21 mouse cellular contexts compared by ENCODE assay signal in the genomic region with DNA sequence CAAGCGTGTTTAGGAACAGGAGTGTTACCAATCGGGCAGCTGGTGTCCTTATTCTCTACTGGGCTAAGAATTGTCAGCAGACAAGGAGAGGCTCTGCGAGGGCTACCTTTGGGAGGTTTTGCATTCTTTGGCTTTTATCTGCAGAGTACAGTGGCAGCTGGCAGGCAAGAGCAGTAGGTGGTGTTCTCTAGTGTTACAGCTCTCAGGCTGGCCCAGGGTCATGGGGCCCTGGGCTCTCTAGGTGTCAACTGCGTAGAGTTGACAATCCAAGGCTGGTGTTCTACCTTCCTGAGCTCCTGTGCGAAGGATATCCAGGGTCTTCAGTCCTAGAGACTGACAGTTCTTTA. TPM values are rescaled to one million over a fixed set of nuclear protein-coding genes. Genes with fewer than 3 reads are reported as not detected.
DNase-seq lines count a peak whose midpoint lies in the region; ATAC-seq and TF ChIP-seq lines count a peak whose summit lies in the region.
"Had no signal": no experiment of that assay in that cellular context is flagged by ENCODE, and none has a peak within 500 bp of the region (broad histone marks: within the 10 kb centered on the region; RNA-seq: fewer than 3 reads in every experiment).

No protein-coding gene starts in this region.

- WGBS in heart, embryonic 12.5 days, result 76% methylated on average over 5 of the region's 5 CpGs
- 89% methylated on average over 5 of the region's 5 CpGs for WGBS in stomach, embryonic 14.5 days
- WGBS in stomach, postnatal 0 days, result 87% methylated on average over 5 of the region's 5 CpGs
- WGBS in liver, embryonic 11.5 days, result 69% methylated on average over 5 of the region's 5 CpGs
- 90% methylated on average over 5 of the region's 5 CpGs for WGBS in stomach, embryonic 15.5 days
- WGBS in neural tube, embryonic 15.5 days, result 93% methylated on average over 5 of the region's 5 CpGs

- H3K4me2 ChIP-seq in heart, embryonic 12.5 days, result no peak overlapping the region
- no peak overlapping the region for H3K4me2 ChIP-seq in stomach, embryonic 14.5 days (replicated peaks; ENCODE audit: low read depth, low read length)
- no peak overlapping the region for H3K4me2 ChIP-seq in stomach, postnatal 0 days (replicated peaks; ENCODE audit: low read depth)
- H3K4me2 ChIP-seq in liver, embryonic 11.5 days, result peak overlapping the region; percentile 46
- no peak overlapping the region for H3K4me2 ChIP-seq in stomach, embryonic 15.5 days
- no peak overlapping the region for H3K4me2 ChIP-seq in neural tube, embryonic 15.5 days
- H3K4me2 ChIP-seq: forebrain, embryonic 15.5 days; heart, embryonic 15.5 days; hindbrain, embryonic 14.5 days had no signal

- no peak overlapping the region for H3K4me3 ChIP-seq in heart, embryonic 12.5 days
- H3K4me3 ChIP-seq in stomach, embryonic 14.5 days (ENCODE audit: low read depth, low read length), result no peak overlapping the region
- H3K4me3 ChIP-seq in stomach, postnatal 0 days (ENCODE audit: low read depth, low read length), result no peak overlapping the region
- H3K4me3 ChIP-seq in liver, embryonic 11.5 days (ENCODE audit: low read depth, low read length), result no peak overlapping the region
- no peak overlapping the region for H3K4me3 ChIP-seq in stomach, embryonic 15.5 days (replicated peaks)
- H3K4me3 ChIP-seq in neural tube, embryonic 15.5 days (replicated peaks), result no peak overlapping the region
- H3K4me3 ChIP-seq: forebrain, embryonic 15.5 days; heart, embryonic 15.5 days had no signal

- H3K36me3 ChIP-seq in heart, embryonic 12.5 days, result no peaks in the 10 kb centered on the region
- H3K36me3 ChIP-seq in stomach, embryonic 14.5 days (ENCODE audit: control insufficient read depth, insufficient read depth, low read length), result no peaks in the 10 kb centered on the region
- H3K36me3 ChIP-seq in stomach, postnatal 0 days (ENCODE audit: control insufficient read depth, insufficient read depth, low read length), result no peaks in the 10 kb centered on the region
- no peaks in the 10 kb centered on the region for H3K36me3 ChIP-seq in liver, embryonic 11.5 days (ENCODE audit: control insufficient read depth, insufficient read depth, low read length)
- no peaks in the 10 kb centered on the region for H3K36me3 ChIP-seq in stomach, embryonic 15.5 days
- H3K36me3 ChIP-seq in neural tube, embryonic 15.5 days, result no peaks in the 10 kb centered on the region
- H3K36me3 ChIP-seq: forebrain, embryonic 15.5 days; heart, embryonic 15.5 days had no signal

- no peak overlapping the region for H3K9ac ChIP-seq in heart, embryonic 12.5 days
- no peak overlapping the region for H3K9ac ChIP-seq in stomach, embryonic 14.5 days (replicated peaks; ENCODE audit: low read depth, low read length)
- no peak overlapping the region for H3K9ac ChIP-seq in stomach, postnatal 0 days (ENCODE audit: low read length)
- H3K9ac ChIP-seq in liver, embryonic 11.5 days (ENCODE audit: low read depth, low read length), result peak overlapping the region; percentile 10; the same call in 1 of the 2 replicates
- H3K9ac ChIP-seq in stomach, embryonic 15.5 days, result no peak overlapping the region
- no peak overlapping the region for H3K9ac ChIP-seq in neural tube, embryonic 15.5 days (replicated peaks)
- H3K9ac ChIP-seq: forebrain, embryonic 15.5 days; heart, embryonic 15.5 days; hindbrain, embryonic 14.5 days had no signal

- intact Hi-C loops in left cerebral cortex, postnatal 14 days (cut with DNase I), result no loop called here

- H3K27me3 ChIP-seq in heart, embryonic 12.5 days (replicated peaks), result no peaks in the 10 kb centered on the region
- H3K27me3 ChIP-seq in stomach, embryonic 14.5 days (ENCODE audit: control insufficient read depth, insufficient read depth, low read length), result no peaks in the 10 kb centered on the region
- H3K27me3 ChIP-seq in stomach, postnatal 0 days (ENCODE audit: control insufficient read depth, insufficient read depth, low read length), result no peaks in the 10 kb centered on the region
- H3K27me3 ChIP-seq in liver, embryonic 11.5 days (replicated peaks; ENCODE audit: control insufficient read depth, insufficient read depth, low read length), result no peaks in the 10 kb centered on the region
- H3K27me3 ChIP-seq in stomach, embryonic 15.5 days (replicated peaks), result no peaks in the 10 kb centered on the region
- H3K27me3 ChIP-seq in neural tube, embryonic 15.5 days (replicated peaks), result no peaks in the 10 kb centered on the region
- H3K27me3 ChIP-seq: forebrain, embryonic 15.5 days; heart, embryonic 15.5 days had no signal

- no peak for TF ChIP-seq CTCF in stomach, postnatal 0 days (IDR thresholded peaks at IDR 0.05; ENCODE audit: low read depth)

- ATAC-seq in heart, embryonic 12.5 days (ENCODE audit: insufficient number of reproducible peaks, low FRiP score), result peak; percentile 83
- peak; percentile 81; the same call in 1 of the 2 replicates for ATAC-seq in stomach, embryonic 14.5 days (ENCODE audit: insufficient number of reproducible peaks, insufficient read depth, low FRiP score, low read depth)
- ATAC-seq in stomach, postnatal 0 days (ENCODE audit: low FRiP score, low TSS enrichment), result no peak
- peak; percentile 95 for ATAC-seq in liver, embryonic 11.5 days (replicated peaks; ENCODE audit: low FRiP score)
- ATAC-seq in stomach, embryonic 15.5 days (ENCODE audit: insufficient read depth, low FRiP score, low read depth), result peak; percentile 90
- no peak for ATAC-seq in neural tube, embryonic 15.5 days (ENCODE audit: low FRiP score)
- ATAC-seq: forebrain, embryonic 15.5 days had no signal

- no peak for DNase-seq in heart, adult 11 months
- no peak for DNase-seq in stomach, postnatal 0 days (ENCODE audit: low spot score)
- DNase-seq in liver, embryonic 11.5 days (ENCODE audit: low spot score), result peak; percentile 54
- no peak for DNase-seq in left cerebral cortex, postnatal 14 days (ENCODE audit: low spot score in 2 of 2)
- DNase-seq: adrenal gland, adult 2 months; B cell, adult 2 months; cerebellum, adult 11-12 months; gastrocnemius, postnatal 14 days; kidney, adult 18-20 months; kidney, postnatal 25 days; lung, postnatal 4 days; midbrain, embryonic 14.5 days; right cerebral cortex, postnatal 4 days had no signal

- no peak overlapping the region for H3K27ac ChIP-seq in heart, embryonic 12.5 days (ENCODE audit: poor library complexity, severe bottlenecking)
- H3K27ac ChIP-seq in stomach, embryonic 14.5 days (ENCODE audit: low read length), result no peak overlapping the region
- H3K27ac ChIP-seq in stomach, postnatal 0 days (replicated peaks), result no peak overlapping the region
- H3K27ac ChIP-seq in liver, embryonic 11.5 days (ENCODE audit: low read depth, low read length), result peak overlapping the region; percentile 83
- no peak overlapping the region for H3K27ac ChIP-seq in stomach, embryonic 15.5 days
- H3K27ac ChIP-seq in neural tube, embryonic 15.5 days (replicated peaks), result no peak overlapping the region
- H3K27ac ChIP-seq: forebrain, embryonic 15.5 days; heart, embryonic 15.5 days; hindbrain, embryonic 14.5 days had no signal

- TF ChIP-seq EP300 in stomach, postnatal 0 days (optimal IDR thresholded peaks at IDR 0.05), result no peak

- H3K9me3 ChIP-seq in heart, embryonic 12.5 days (replicated peaks), result 0 out of 2 replicates have a peak, but pooled peaks cover 3% of the 10 kb centered on the region
- no peaks in the 10 kb centered on the region for H3K9me3 ChIP-seq in stomach, embryonic 14.5 days (ENCODE audit: control insufficient read depth, low read depth, low read length)
- no peaks in the 10 kb centered on the region for H3K9me3 ChIP-seq in stomach, postnatal 0 days (ENCODE audit: control insufficient read depth, low read length)
- H3K9me3 ChIP-seq in liver, embryonic 11.5 days (ENCODE audit: control insufficient read depth, low read length), result peaks cover 3% of the 10 kb centered on the region; the same call in 1 of the 2 replicates
- H3K9me3 ChIP-seq in stomach, embryonic 15.5 days, result no peaks in the 10 kb centered on the region
- H3K9me3 ChIP-seq in neural tube, embryonic 15.5 days (replicated peaks), result no peaks in the 10 kb centered on the region
- H3K9me3 ChIP-seq: forebrain, embryonic 15.5 days; heart, embryonic 15.5 days had no signal

- no peaks in the 10 kb centered on the region; the same call in 1 of the 2 replicates for H3K4me1 ChIP-seq in heart, embryonic 12.5 days (replicated peaks)
- no peaks in the 10 kb centered on the region for H3K4me1 ChIP-seq in stomach, embryonic 14.5 days (ENCODE audit: control insufficient read depth, insufficient read depth, low read length)
- no peaks in the 10 kb centered on the region for H3K4me1 ChIP-seq in stomach, postnatal 0 days (replicated peaks; ENCODE audit: control insufficient read depth, insufficient read depth)
- peaks cover 14% of the 10 kb centered on the region for H3K4me1 ChIP-seq in liver, embryonic 11.5 days (replicated peaks; ENCODE audit: control insufficient read depth, insufficient read depth, low read length)
- no peaks in the 10 kb centered on the region for H3K4me1 ChIP-seq in stomach, embryonic 15.5 days
- H3K4me1 ChIP-seq in neural tube, embryonic 15.5 days, result no peaks in the 10 kb centered on the region
- H3K4me1 ChIP-seq: forebrain, embryonic 15.5 days had no signal

RNA-seq across cellular contexts. Expression of a gene that starts 17.4 kb away (rescaled TPM):
- polyA plus RNA-seq in heart, embryonic 12.5 days (2016; fragmentation: Nextera tagmentation; extraction: Ambion mirVana), result 0.27 and 0.36 TPM in 2 replicates
- 0.39 and 0.97 TPM in 2 replicates for polyA plus RNA-seq in stomach, embryonic 14.5 days (2014; fragmentation: Nextera tagmentation; extraction: Ambion mirVana)
- polyA plus RNA-seq in stomach, postnatal 0 days (2015; fragmentation: Nextera tagmentation; extraction: Ambion mirVana), result 0.27 and 0.31 TPM in 2 replicates
- polyA plus RNA-seq in liver, embryonic 11.5 days (2014; fragmentation: Nextera tagmentation; extraction: Ambion mirVana), result 0.12 TPM in 1 of 2 replicates, not detected in the other
- 0.35 and 0.52 TPM in 2 replicates for polyA plus RNA-seq in stomach, embryonic 15.5 days (2015; fragmentation: Nextera tagmentation; extraction: Ambion mirVana)
- total RNA-seq in left cerebral cortex, postnatal 14 days (2021), result 10 to 100 TPM; 72.5 to 76.0 TPM
- polyA plus RNA-seq in neural tube, embryonic 15.5 days (2015; fragmentation: Nextera tagmentation; extraction: Ambion mirVana), result 15.8 and 20.2 TPM in 2 replicates
- total RNA-seq: adrenal gland, adult 2 months; liver, adult 2 months had no signal
- polyA plus RNA-seq: adrenal gland, adult 2 months; liver, adult 2 months had no signal

Comparison
In these comparisons a context has a peak if more than half of its experiments do, and no peak if none do; other contexts are left out.
1. ATAC-seq: peak in heart, embryonic 12.5 days (single experiment), stomach, embryonic 14.5 days (single experiment), liver, embryonic 11.5 days (single experiment) and stomach, embryonic 15.5 days (single experiment); none in stomach, postnatal 0 days (single experiment) and neural tube, embryonic 15.5 days (single experiment).